Mouse (Mus musculus) urinary bladder, postnatal 36 days (tissue): ENCODE data around the gene Tfg.

ENCODE experiments used
- DNase-seq, 2 experiments: peaks; one replicate each; pipeline ENCODE4 v3.0.0; 2022; ENCODE audit warnings: low spot score in 2 of 2, mixed read lengths in 1 of 2

Gene Tfg

DNA sequence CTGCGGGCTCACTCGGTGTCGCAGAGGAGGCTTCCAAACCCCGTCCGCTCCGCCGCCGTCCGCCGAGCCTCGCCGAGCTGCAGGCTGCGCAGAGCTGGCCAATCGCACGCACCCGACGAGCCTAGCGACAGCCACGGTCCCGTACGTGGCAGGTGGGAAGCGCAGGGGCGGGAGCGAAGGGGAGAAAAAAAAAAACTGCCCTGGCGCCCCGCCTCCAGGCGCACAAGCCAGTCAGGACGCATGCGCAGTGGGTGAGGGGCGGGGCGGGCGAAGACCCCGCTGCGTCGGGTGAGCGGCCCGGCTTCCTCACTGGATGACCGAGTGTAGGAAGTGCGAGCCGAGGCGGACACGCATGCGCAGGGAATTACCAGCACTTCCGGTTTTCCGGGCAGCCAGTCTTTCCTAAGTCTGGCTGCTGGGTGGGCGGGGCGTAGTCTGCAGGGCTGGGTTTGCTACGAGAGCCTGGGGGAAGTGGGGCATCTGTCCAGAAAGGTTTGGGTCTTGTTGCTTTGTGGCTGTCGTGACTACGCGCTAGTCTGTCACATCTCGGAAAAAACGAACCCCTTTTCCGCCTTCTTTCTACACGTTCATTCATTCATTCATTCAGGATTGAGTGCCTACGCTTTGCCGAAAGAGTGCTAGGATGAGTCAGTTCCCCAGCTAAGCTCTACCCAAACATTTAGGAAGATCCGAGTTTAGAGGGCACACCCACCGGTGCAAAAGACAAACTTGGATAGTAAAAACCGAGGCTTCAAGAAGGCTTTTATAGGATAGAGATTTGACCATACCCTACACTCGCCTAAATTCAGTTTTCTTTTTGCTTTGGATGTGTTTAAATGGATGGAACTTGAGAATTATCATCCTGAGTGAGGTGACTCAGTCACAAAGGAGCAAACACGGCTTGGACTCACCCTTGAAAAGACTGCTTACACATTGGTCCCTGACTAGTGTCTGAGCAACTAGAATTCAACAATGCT lies at the start of gene Tfg:
Gene Tfg, minus strand, starts transcription at position 227 of the 977 bp plus-strand sequence.
- peak; percentile 97 to 99 for DNase-seq

DNA sequence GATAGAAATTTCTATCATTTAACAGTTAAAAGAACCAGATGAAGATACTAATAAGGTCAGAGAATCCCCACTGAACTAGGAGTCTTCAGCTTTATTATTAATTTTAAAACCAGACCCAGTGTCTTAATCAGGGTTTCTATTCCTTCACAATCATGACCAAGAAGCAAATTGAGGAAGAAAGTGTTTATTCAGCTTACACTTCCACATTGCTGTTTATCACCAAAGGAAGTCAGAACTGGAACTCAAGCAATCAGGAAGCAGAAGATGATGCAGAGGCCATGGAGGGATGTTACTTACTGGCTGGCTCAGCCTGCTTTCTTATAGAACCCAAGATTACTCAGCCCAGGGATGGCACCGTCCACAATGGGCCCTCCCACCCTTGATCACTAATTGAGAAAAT lies 11.8 kb upstream of the Tfg start:
- DNase-seq = no peak

DNA sequence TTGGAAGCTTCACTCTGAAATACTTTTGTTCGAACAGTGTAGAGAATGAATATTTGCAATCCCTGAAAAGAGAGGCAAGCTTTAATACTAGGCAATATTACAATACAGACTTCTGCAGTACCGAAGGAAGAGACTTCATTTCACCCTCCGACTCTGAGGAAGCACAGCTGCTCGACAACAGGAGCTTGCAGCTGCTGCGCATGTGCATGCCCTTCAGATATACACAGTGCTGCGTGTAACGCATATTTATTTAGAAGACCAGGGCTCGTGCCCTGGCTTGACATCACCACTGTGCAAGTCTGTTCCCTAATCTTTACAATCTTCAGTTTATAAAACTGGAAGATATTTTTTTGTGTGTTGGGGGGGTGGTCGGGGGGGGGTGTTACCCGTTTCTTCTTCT lies 7.7 kb upstream of the Tfg start:
- no peak for DNase-seq

DNA sequence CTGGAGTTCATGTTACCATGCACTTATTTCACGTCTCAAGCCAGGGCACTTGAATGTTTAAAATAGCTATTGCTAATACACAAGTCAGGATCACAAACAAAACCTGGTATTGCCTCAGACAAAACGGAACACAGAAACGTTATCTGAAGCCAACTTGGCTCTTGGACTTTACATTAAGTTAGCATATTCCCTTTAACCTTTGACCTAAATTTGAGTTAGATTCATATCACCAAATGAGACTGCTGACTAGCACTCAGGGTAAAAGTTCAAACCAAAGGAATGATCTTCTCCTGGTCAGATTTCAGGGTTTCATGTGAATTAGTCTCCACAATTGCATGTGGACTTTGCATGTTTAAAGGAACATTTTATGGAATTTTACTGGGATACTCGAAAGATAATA lies 5.1 kb upstream of the Tfg start:
- DNase-seq = no peak

DNA sequence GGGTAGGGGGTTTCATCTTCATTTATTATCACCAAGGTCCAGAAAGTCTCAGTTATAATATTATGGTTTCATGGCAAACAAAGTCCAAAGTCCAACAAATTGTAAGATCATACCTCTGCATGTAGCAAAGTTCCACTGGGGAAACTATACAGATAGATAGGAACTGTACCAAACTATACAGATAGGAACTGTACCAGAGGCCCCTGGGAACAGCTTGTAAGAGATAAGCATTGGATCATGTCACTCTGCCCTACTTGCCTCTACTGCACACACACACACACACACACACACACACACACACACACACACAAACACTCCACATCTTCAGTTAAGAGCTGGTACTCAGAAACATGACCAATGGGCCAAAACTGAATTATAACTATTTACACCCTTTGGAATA lies 1.8 kb upstream of the Tfg start:
- no peak for DNase-seq

DNA sequence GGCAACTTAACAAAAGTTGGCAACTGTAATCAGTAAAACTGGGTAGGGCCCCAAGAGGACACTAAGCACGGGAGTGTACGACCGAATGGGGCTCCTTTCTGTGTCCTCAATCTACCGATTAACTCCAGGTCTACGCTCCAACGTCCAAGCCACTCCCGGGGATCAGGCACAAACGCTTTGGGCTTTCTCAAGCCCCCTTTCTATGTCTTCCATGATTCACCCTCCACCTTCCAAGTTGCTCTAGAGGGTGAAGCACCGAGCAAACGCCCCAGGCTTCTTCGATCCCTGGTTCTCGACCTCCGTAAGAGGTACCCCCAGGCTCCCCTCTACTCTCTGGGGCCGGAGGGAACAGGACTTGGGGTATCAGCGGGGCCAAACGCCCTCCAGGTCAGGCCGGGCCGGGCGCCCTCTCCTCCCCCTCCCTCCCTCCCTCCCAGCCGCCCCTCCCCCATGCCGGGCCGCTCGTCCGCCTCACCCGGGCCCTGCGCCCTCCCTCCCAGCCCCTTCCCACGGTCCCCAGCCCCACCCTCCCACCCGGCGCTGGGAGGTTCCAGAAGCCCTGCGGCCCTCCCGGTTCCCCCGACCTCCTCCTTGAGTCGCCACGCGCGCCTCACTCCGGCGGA lies 582 bp downstream of the Tfg start:
- DNase-seq = peak; percentile 7 to 34

DNA sequence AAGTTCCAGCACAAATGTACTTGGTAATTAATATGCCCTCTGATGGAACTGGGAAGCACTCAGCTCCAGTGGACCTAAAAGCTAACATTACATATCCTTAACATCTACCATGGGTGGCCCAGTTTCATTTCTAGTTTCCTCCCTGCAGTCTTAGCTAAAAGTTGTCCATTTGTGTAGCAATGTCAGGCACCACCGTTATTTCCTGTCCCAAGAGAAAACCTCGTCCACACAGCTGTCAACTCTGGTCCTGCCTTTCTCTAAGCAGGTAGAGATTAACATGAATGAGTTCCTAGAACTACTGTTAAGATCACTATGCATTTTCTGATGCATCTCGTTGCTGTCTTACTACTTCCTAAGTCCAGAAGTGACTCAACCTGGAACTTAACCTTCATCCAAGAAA lies 1.6 kb downstream of the Tfg start:
- DNase-seq = no peak

DNA sequence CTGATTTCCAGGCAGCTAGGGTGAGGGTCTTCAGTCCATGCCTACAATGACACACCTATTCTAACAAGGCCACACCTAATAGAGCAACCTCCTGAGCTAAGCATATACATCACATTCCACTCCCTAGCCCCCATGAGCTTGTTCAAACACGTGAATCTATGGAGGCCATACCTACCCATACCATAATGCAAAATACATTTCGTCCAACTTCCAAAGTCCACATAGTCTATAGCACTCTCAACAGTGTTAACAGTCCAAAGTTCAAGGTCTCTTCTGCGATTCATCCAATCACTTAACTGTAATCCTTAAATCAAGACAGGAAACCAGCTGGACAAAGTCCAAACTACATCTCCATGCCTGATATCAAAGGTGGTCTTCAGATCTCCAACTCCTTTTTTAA lies 7.2 kb downstream of the Tfg start:
- DNase-seq = no peak

DNA sequence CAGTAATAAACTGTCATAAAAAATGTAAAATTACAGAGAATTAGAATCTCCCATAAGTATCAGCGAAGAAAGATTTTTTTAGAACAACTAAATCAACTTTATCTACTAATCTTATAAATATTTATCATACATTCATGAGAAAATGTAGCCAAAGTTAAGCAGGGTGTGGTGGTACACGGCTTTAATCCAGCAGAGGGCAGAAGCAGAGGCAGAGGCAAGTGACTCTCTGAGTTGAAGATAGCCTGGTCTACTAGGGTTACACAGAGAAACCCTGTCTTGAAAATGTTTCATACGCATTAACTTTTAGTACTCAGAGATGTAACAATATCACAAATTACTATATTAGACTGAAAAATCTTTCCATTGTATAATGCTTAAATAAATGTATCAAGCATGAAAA lies 11.5 kb downstream of the Tfg start:
- DNase-seq = no peak

DNA sequence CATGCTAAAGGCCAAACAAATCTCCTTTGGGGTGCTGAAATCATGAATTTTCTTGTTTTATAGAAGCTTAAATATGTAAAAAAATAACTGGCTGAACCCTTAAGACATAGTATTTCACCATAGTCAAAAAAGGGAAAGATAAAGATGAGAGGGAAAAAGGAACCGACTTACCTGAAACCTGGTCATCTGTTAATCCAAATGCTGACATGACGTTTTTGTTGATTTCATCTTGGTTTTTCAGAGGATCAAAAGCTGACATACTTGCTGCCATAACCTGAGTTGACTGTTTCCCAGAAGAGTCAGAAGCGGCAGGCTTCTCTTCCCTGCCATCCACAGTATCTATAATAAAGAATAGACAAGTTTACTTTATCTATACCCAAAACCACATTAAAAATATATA lies 16.4 kb downstream of the Tfg start:
- no peak for DNase-seq

DNA sequence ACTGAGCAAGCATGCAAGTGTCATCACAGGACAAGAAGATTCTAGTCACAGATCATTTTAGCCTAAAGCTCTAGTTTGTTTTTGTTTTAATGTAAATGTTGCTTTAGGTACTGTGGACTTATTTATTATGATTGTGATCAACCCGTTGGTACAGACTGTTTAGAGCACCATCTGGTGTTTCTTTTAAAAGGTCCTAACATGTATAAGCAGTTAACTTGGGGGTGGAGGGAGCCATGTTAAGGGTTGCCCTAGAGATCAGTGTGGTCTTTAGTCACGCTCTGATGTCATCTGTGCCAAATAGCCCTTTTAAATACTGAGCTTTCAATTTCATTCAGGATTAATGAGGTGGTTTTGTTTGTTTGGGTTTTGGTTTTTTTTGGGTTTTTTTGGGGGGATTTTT lies 20.8 kb downstream of the Tfg start:
- no peak for DNase-seq

DNA sequence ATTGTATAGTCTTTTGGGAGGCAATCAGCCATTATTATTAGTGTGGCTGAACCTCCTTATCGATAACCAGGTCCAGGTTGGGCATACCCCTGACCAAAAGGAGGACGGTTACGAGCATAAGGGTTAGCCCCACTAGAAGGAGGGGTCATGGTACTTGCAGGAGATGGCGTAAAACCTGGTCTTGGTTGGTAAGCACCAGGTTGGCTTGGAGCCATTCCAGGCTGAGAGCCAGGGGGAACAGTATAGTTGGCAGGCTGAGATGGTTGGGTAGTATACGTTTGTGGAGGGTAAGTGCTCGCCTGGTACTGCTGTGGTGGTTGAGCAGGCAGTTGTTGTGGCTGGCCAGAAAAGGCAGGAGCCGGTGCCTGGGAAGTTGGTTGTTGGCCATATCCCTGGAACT lies 26.5 kb downstream of the Tfg start:
- no peak for DNase-seq

DNA sequence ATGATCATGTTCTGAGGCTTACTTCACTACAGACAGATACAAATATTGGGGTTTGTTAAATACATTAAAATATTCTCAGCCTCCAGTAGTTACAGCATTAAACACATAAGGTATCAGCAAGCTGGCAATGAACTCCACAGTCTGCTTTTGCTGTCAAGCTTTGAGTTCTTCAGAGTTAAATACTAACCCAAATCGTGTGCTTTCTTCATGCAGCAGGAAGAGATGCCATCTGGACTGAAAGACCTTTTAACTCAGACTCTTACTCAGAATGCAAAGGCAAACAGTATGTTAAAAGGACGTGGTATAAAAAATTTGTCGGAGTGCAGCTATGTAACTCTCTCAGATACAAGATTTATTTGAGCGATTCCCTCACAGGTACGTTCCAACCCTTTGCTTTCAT lies 30.5 kb downstream of the Tfg start:
- DNase-seq = no peak

DNA sequence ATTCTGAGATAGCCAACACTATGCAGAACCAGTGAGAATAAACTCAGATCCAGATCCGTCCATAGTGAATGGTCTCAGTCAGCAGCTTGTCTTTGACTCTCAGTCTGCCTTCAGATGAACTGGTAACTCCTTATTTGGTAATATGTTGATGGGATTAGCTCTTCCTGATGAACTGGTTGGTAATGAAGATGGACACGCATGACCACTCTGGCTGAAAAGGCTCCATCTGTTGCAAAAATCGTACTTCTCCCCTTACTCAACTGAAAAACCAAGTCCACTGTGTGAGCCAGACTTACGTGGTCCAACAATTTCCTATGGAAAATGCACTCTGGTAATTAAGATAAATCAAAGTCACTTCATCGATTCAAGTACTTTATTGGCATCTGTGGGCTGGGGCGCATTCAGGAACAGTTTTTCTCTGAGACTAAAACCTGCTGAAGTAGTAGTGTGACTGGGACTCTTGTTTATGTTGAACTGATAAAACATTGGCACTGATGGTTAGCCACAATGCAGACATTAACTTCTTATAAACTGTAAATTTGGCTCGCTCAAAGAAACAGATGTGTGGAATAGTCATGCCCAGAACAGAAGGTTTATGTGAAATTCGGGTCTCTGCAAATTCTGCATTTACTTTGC lies 36.1 kb downstream of the Tfg start:
- no peak for DNase-seq

DNA sequence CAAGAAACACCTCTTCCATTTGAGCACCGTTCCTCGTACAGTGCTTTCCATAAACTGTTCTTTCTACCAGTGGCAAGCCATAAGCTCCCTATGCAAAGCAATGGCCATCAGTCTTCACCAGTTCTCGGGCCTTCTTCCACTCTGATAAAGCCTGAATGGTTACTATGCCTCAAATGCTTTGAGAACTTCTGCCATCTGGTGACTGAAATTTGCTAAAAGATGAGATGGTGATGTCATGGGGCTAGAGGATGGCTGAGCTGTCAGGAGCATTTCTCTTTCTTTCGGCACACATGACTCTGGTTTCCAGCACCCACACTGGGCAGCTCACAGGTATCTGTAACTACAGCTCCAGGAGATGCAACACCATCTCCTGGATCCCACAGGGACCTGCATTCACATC lies 40.1 kb downstream of the Tfg start:
- DNase-seq = no peak

DNA sequence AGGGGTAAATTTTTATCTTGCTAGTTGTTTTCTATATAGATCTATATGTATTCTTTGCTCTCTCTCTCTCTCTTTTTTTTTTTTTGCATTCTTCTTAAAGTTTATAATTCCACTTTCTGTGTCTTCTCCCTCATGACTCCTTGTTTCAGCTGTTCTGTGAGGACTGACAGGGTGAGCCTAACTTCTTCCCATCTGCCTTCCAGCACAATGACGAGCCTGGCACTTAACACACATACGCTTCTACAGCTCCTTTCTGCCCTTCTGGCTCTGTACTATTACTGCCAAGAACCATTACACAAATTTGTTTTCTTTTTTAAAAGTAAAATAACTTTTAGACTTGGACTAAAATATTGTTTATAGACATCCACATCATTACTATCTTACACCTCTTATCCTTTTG lies 43.8 kb downstream of the Tfg start:
- DNase-seq = no peak

DNA sequence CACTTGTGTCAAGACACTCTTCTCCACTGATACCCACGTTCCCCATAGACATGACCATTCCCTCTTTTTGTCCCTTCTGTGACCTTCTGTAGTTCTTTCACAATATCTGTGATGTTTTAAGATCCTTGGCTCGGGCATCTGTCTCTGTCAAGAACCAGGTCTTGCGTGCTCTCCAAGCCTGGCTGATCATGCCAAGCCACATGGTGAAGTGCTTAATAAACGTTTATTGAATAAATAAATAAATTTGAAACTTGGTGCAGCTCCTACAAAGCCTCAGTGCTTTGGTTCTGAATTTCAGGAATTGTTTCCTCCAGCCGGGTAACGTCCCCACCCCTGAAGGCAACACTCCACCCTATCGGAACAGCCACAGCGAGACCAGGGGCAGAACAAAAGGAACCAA lies 46.3 kb downstream of the Tfg start:
- DNase-seq = peak; percentile 23 to 30

DNA sequence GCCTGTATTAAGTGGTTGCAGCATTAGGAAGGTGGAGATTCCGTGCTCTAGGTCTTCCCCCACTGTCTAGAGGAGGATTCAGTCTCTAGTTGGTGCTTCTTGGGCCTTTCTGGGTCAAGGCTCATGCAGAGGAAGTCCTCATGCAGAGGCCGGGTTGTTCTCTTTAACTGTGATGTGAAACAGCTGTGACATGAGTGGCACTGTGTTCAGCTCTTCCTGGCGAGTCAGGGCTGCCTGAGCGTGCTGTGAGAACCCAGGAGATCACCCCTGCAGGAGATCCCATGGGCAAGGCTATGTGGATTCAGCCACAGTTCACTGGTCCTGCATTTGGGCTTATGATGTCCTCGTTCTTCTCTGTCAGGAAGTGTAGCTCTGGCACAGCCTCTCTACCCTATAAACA lies 47.7 kb downstream of the Tfg start:
- no peak for DNase-seq

DNA sequence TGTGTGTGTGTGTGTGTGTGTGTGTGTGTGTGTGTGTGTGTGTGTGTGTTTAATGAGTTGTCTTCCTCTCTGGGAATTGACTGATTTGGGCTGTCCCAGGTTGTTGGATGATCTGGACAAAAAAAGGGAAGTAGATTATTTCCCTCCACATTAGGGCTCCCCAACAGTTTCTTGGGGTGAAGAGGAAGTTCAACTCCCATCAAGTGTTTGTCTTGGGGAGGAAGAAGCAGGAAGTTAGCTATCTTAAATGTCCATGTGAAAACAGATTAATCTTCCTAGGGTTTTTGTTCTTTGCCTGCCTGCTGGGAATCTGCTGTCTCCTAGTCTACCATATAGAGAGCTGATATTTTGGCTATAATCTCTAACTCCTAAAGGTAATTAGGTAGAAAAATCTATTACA lies 58.4 kb downstream of the Tfg start:
- no peak for DNase-seq

DNA sequence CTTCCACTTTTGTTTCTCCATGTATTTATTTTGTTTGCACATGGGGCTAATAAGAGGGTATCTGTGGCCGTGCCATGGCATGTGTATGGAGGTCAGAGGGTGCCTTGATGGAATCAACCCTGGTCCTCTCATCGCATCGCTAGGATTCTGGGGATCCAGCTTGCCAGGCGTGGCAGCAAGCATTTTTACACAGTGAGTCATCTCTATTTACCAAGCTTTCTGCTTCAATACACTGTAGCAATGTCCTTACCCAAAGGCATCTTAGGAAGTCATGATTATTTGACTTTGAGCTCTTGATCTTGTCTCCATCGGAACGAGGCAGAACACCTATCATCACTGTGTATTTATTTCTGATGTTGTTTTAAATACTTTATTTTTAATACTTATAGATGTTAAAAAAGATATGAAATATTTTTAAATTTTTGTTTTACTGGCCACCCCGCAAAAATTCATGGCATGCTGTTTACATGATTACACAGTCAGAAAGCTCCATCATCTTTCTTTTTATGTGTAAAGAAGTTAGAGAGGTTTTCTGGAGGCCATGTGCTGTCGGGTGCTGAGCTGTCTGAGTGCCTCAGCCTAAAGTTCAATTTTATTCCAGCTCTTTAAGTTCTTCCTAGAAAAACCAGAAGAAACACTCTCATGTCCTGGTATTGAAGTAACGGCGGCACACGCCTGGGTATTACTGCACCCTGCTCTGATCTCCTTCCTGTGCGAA lies 61.9 kb downstream of the Tfg start:
- DNase-seq = no peak

DNA sequence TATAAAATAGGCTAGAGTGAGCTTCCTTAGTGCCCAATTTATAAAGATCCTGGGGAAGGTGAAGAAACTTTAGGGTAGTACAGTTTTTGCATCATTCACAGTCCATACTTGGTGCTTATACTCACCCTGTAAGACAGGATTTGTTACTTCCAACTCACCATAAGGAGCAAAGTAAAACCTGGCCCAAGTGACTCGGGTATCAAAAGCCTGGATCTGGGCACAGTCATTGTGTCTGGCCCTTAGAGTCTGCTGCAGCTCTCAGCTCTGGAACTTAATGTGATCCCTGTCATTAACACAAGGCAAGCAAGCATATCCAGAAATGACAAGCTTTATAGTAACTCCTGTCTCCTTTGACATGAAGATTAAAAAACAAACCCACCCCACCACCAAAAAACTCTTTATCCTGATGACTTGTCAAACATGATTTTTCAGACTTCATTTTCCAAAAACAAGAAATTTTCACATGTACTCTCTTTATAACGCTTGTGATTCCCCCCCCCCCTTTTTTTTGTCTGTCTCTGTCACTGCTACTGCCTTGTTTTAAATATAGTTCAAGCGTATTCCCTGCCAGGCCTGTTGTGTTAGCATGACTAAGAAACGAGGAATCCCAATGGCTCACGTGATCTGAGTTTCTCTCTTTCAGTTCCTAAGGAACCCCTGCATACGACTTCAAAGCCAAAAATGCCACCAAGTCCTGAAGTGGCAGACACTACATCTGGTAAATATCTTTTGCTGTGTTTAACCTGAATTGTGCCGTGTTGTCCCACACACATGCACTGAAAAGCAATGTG lies 70.7 kb downstream of the Tfg start:
- no peak for DNase-seq
